Comparison of ENCODE assay signal across 21 mouse cellular contexts in the genomic region with DNA sequence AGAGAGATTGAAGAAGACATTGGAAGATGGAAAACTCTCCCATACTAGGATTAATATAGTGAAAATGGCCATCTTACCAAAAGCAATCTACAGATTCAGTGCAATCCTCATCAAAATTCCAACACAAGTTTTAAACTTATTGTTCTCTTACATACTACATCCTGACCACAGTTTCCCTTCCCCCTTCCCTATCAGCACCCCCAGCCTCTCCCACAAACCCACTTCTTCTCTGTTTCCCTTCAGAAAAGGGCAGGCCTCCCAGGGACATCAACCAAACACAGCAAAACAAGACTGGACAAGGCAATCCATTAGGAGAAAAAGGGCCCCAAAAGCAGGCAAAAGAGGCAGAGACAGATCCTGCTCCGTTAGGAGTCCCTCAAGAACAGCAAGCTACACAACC. TPM values are rescaled to one million over a fixed set of nuclear protein-coding genes. Genes with fewer than 3 reads are reported as not detected.
DNase-seq lines count a peak whose midpoint lies in the region; ATAC-seq and TF ChIP-seq lines count a peak whose summit lies in the region.
"Had no signal": no experiment of that assay in that cellular context is flagged by ENCODE, and none has a peak within 500 bp of the region (broad histone marks: within the 10 kb centered on the region; RNA-seq: fewer than 3 reads in every experiment).

No protein-coding gene starts in this region.

- no peak overlapping the region for H3K4me2 ChIP-seq in liver, embryonic 12.5 days
- H3K4me2 ChIP-seq: forebrain, embryonic 13.5 days; heart, embryonic 13.5 days; hindbrain, embryonic 13.5 days had no signal

- no peak for DNase-seq in liver
- no peak for DNase-seq in kidney, adult 8-10 months
- DNase-seq in retina, embryonic 14.5 days (ENCODE audit: low spot score): no peak
- DNase-seq in lung, postnatal 25 days (ENCODE audit: low spot score): no peak
- DNase-seq: adrenal gland, adult 2 months; adrenal gland, postnatal 36 days; cerebellum, adult 11-12 months; cerebellum, adult 9-10 months; cerebellum, postnatal 36 days; forebrain, postnatal 0 days; gastrocnemius, postnatal 14 days; heart, postnatal 4 days had no signal

- ATAC-seq in liver, embryonic 12.5 days: no peak
- peak; percentile 62 for ATAC-seq in megakaryocyte, adult 5-6 weeks (ENCODE audit: poor library complexity, severe bottlenecking)
- ATAC-seq: forebrain, embryonic 13.5 days; forebrain, postnatal 0 days; hindbrain, postnatal 0 days had no signal

- H3K4me3 ChIP-seq in liver, embryonic 12.5 days: no peak overlapping the region
- H3K4me3 ChIP-seq in ES-Bruce4 (ENCODE audit: low read depth, low read length): no peak overlapping the region
- no peak overlapping the region for H3K4me3 ChIP-seq in bone marrow, adult 2 months (replicated peaks; ENCODE audit: control insufficient read depth, low read depth, low read length)
- H3K4me3 ChIP-seq: embryonic facial prominence, embryonic 10.5 days; forebrain, embryonic 13.5 days; heart, embryonic 13.5 days; hindbrain, embryonic 13.5 days had no signal

- no peaks in the 10 kb centered on the region for H3K9me3 ChIP-seq in liver, embryonic 12.5 days (replicated peaks)
- no peaks in the 10 kb centered on the region for H3K9me3 ChIP-seq in ES-Bruce4 (replicated peaks; ENCODE audit: control insufficient read depth, insufficient read depth, low read length, poor library complexity, severe bottlenecking)
- H3K9me3 ChIP-seq: embryonic facial prominence, embryonic 10.5 days; forebrain, embryonic 13.5 days; heart, embryonic 13.5 days; hindbrain, embryonic 13.5 days had no signal

- H3K9ac ChIP-seq in liver, embryonic 12.5 days: no peak overlapping the region
- H3K9ac ChIP-seq in ES-Bruce4 (ENCODE audit: low read depth, poor library complexity, severe bottlenecking): 0 out of 2 replicates have a peak overlapping the region, but pooled peaks have one; percentile 44
- H3K9ac ChIP-seq: forebrain, embryonic 13.5 days; forebrain, postnatal 0 days; heart, embryonic 13.5 days; hindbrain, embryonic 13.5 days had no signal

- TF ChIP-seq CTCF in ES-Bruce4 (IDR thresholded peaks at IDR 0.05; ENCODE audit: low read depth, low read length): no peak
- no peak for TF ChIP-seq CTCF in bone marrow, adult 2 months (IDR thresholded peaks at IDR 0.05; ENCODE audit: control insufficient read depth, insufficient read depth, low read length)

- TF ChIP-seq POLR2A in ES-Bruce4 (IDR thresholded peaks at IDR 0.05; ENCODE audit: insufficient read depth, low read length): no peak
- TF ChIP-seq POLR2A in bone marrow, adult 2 months (IDR thresholded peaks at IDR 0.05; ENCODE audit: borderline replicate concordance, control insufficient read depth, low read depth, low read length): no peak

- 18% methylated on average over 1 of the region's 1 CpGs for WGBS in liver, embryonic 12.5 days (ENCODE audit: insufficient replicate concordance)
- WGBS in bone marrow, adult 2 months: 14% methylated on average over 1 of the region's 1 CpGs

- no peaks in the 10 kb centered on the region for H3K36me3 ChIP-seq in liver, embryonic 12.5 days
- H3K36me3 ChIP-seq in ES-Bruce4 (ENCODE audit: control insufficient read depth, insufficient read depth, low read length, poor library complexity, severe bottlenecking): no peaks in the 10 kb centered on the region
- H3K36me3 ChIP-seq: embryonic facial prominence, embryonic 10.5 days; heart, embryonic 13.5 days; hindbrain, embryonic 13.5 days had no signal

- H3K27me3 ChIP-seq in liver, embryonic 12.5 days (replicated peaks): no peaks in the 10 kb centered on the region
- H3K27me3 ChIP-seq in ES-Bruce4 (ENCODE audit: control insufficient read depth, insufficient read depth, low read length, poor library complexity, severe bottlenecking): no peaks in the 10 kb centered on the region
- H3K27me3 ChIP-seq: hindbrain, embryonic 13.5 days had no signal

- no peak for TF ChIP-seq EP300 in ES-Bruce4 (IDR thresholded peaks at IDR 0.05; ENCODE audit: insufficient read depth, low read depth, low read length)

- peaks cover 14% of the 10 kb centered on the region for H3K4me1 ChIP-seq in liver, embryonic 12.5 days
- no peaks in the 10 kb centered on the region for H3K4me1 ChIP-seq in ES-Bruce4 (ENCODE audit: control insufficient read depth, insufficient read depth, low read length)
- no peaks in the 10 kb centered on the region for H3K4me1 ChIP-seq in bone marrow, adult 2 months (ENCODE audit: control insufficient read depth, insufficient read depth, low read length)
- H3K4me1 ChIP-seq: embryonic facial prominence, embryonic 10.5 days; forebrain, embryonic 13.5 days; hindbrain, embryonic 13.5 days had no signal

- peak overlapping the region; percentile 27; the same call in 1 of the 2 replicates for H3K27ac ChIP-seq in liver, embryonic 12.5 days
- H3K27ac ChIP-seq in ES-Bruce4 (ENCODE audit: insufficient read depth, low read length): no peak overlapping the region
- peak overlapping the region; percentile 61 for H3K27ac ChIP-seq in bone marrow, adult 2 months (ENCODE audit: control insufficient read depth, insufficient read depth, low read depth, low read length, poor library complexity)
- H3K27ac ChIP-seq: embryonic facial prominence, embryonic 10.5 days; forebrain, embryonic 13.5 days; heart, embryonic 13.5 days; hindbrain, embryonic 13.5 days; hindbrain, postnatal 0 days had no signal

RNA-seq across cellular contexts. Expression of a gene that starts 6.3 kb away (rescaled TPM):
- polyA plus RNA-seq in liver, embryonic 12.5 days (2016; fragmentation: Nextera tagmentation; extraction: Ambion mirVana): 9.5 and 10.4 TPM in 2 replicates
- polyA plus RNA-seq in ES-Bruce4 (2011; ENCODE audit: insufficient read depth, insufficient read length, low read depth, missing spikeins): 21.3 and 25.7 TPM in 2 replicates
- 9.4 and 27.9 TPM in 2 replicates for polyA plus RNA-seq in bone marrow, adult 2 months (2011; ENCODE audit: insufficient read depth, insufficient read length, low replicate concordance, missing spikeins)
- total RNA-seq in megakaryocyte, adult 5-6 weeks (2015): 18.7 and 22.8 TPM in 2 replicates
- 17.8 and 22.5 TPM in 2 replicates for total RNA-seq in megakaryocyte, adult 5-6 weeks (2017)

RNA-seq across cellular contexts. Expression of a gene that starts 19.3 kb away (rescaled TPM):
- polyA plus RNA-seq in liver, embryonic 12.5 days (2016; fragmentation: Nextera tagmentation; extraction: Ambion mirVana): 55.4 and 63.1 TPM in 2 replicates
- 37.1 and 38.0 TPM in 2 replicates for polyA plus RNA-seq in ES-Bruce4 (2011; ENCODE audit: insufficient read depth, insufficient read length, low read depth, missing spikeins)
- 11.1 and 26.0 TPM in 2 replicates for polyA plus RNA-seq in bone marrow, adult 2 months (2011; ENCODE audit: insufficient read depth, insufficient read length, low replicate concordance, missing spikeins)
- total RNA-seq in megakaryocyte, adult 5-6 weeks (2015): 11.6 and 13.5 TPM in 2 replicates
- total RNA-seq in megakaryocyte, adult 5-6 weeks (2017): 4.0 and 4.9 TPM in 2 replicates

RNA-seq across cellular contexts. Expression of a gene that starts 26.9 kb away (rescaled TPM):
- 249 and 259 TPM in 2 replicates for polyA plus RNA-seq in liver, embryonic 12.5 days (2016; fragmentation: Nextera tagmentation; extraction: Ambion mirVana)
- polyA plus RNA-seq in ES-Bruce4 (2011; ENCODE audit: insufficient read depth, insufficient read length, low read depth, missing spikeins): 90.6 and 92.0 TPM in 2 replicates
- 101 and 196 TPM in 2 replicates for polyA plus RNA-seq in bone marrow, adult 2 months (2011; ENCODE audit: insufficient read depth, insufficient read length, low replicate concordance, missing spikeins)
- total RNA-seq in megakaryocyte, adult 5-6 weeks (2015): 169 and 188 TPM in 2 replicates
- total RNA-seq in megakaryocyte, adult 5-6 weeks (2017): 99.7 and 113 TPM in 2 replicates

RNA-seq across cellular contexts. Expression of a gene that starts 39.6 kb away (rescaled TPM):
- polyA plus RNA-seq in liver, embryonic 12.5 days (2016; fragmentation: Nextera tagmentation; extraction: Ambion mirVana): 3.6 and 5.0 TPM in 2 replicates
- 14.8 and 15.4 TPM in 2 replicates for polyA plus RNA-seq in ES-Bruce4 (2011; ENCODE audit: insufficient read depth, insufficient read length, low read depth, missing spikeins)
- 2.0 and 4.0 TPM in 2 replicates for polyA plus RNA-seq in bone marrow, adult 2 months (2011; ENCODE audit: insufficient read depth, insufficient read length, low replicate concordance, missing spikeins)
- total RNA-seq in megakaryocyte, adult 5-6 weeks (2015): 6.2 and 6.5 TPM in 2 replicates
- total RNA-seq in megakaryocyte, adult 5-6 weeks (2017): 8.9 and 9.4 TPM in 2 replicates
